Mouse (Mus musculus) layer of hippocampus, adult 11-12 months (tissue): Measurements from ENCODE around the gene Aff4.
A peak's percentile ranks its signal among the peaks of the same experiment; 100 is the strongest.

ENCODE experiments used
- DNase-seq: peaks from one replicate; pipeline ENCODE4 v3.0.0; 2022; ENCODE audit warnings: low spot score

Aff4 gene

GRCm38 (mm10) chr11:53427993-53428715 is 77.5 kb downstream of the Aff4 start:
- no peak for DNase-seq

GRCm38 (mm10) chr11:53428716-53429057 is 78.1 kb downstream of the Aff4 start:
- DNase-seq, result no peak

GRCm38 (mm10) chr11:53429182-53429581 is 78.5 kb downstream of the Aff4 start:
- no peak for DNase-seq

GRCm38 (mm10) chr11:53430300-53430669 is 79.7 kb downstream of the Aff4 start:
- DNase-seq, result no peak

- peak; percentile 100 for DNase-seq
Measured at GRCm38 (mm10) chr11:53430670-53431346, 80.2 kb downstream of the Aff4 start, which contains the start of the genes Uqcrq and Gdf9. Gene Uqcrq (minus strand): TSS chr11:53430831. Gene Gdf9 (plus strand): TSS chr11:53431023.

- DNase-seq, result no peak
Measured at GRCm38 (mm10) chr11:53431347-53432056, 80.9 kb downstream of the Aff4 start.

- DNase-seq, result no peak
Measured at GRCm38 (mm10) chr11:53433057-53433456, 82.4 kb downstream of the Aff4 start.

- DNase-seq, result no peak
Measured at GRCm38 (mm10) chr11:53435504-53435903, 84.9 kb downstream of the Aff4 start.

- no peak for DNase-seq
Measured at GRCm38 (mm10) chr11:53436338-53436737, 85.7 kb downstream of the Aff4 start.

GRCm38 (mm10) chr11:53441921-53442320 is 91.3 kb downstream of the Aff4 start:
- DNase-seq, result no peak

- DNase-seq, result no peak
Measured at GRCm38 (mm10) chr11:53443861-53444260, 93.2 kb downstream of the Aff4 start.

GRCm38 (mm10) chr11:53445562-53445961 is 94.9 kb downstream of the Aff4 start:
- DNase-seq, result no peak

- DNase-seq, result no peak
Measured at GRCm38 (mm10) chr11:53446183-53446582, 95.5 kb downstream of the Aff4 start.

GRCm38 (mm10) chr11:53447996-53448395 is 97.4 kb downstream of the Aff4 start:
- DNase-seq, result no peak

- DNase-seq, result no peak
Measured at GRCm38 (mm10) chr11:53448529-53448928, 97.9 kb downstream of the Aff4 start.

GRCm38 (mm10) chr11:53450070-53450705 is 99.6 kb downstream of the Aff4 start:
- no peak for DNase-seq

GRCm38 (mm10) chr11:53451361-53451760 is 100.7 kb downstream of the Aff4 start:
- DNase-seq, result no peak

- no peak for DNase-seq
Measured at GRCm38 (mm10) chr11:53452396-53452795, 101.8 kb downstream of the Aff4 start.

GRCm38 (mm10) chr11:53453031-53453430 is 102.4 kb downstream of the Aff4 start:
- DNase-seq, result no peak

- DNase-seq, result no peak
Measured at GRCm38 (mm10) chr11:53456474-53457371, 106.1 kb downstream of the Aff4 start, which contains the start of the genes Gm10447 and Shroom1. Gene Gm10447 (minus strand): TSS chr11:53457110. Gene Shroom1 (plus strand): TSS chr11:53457205.

GRCm38 (mm10) chr11:53457372-53457954 is 106.8 kb downstream of the Aff4 start:
- DNase-seq, result no peak
